Mouse (Mus musculus): ENCODE results near the gene Pgr15l.

Pgr15l gene

GRCm38 (mm10) chrX:97072369-97072768 lies at the start of gene Pgr15l:
Gene Pgr15l (plus strand): TSS chrX:97072596.
- TF ChIP-seq GATA4 (IDR thresholded peaks at IDR 0.05; ENCODE audit: insufficient replicate concordance, low read length): no peak

DNA sequence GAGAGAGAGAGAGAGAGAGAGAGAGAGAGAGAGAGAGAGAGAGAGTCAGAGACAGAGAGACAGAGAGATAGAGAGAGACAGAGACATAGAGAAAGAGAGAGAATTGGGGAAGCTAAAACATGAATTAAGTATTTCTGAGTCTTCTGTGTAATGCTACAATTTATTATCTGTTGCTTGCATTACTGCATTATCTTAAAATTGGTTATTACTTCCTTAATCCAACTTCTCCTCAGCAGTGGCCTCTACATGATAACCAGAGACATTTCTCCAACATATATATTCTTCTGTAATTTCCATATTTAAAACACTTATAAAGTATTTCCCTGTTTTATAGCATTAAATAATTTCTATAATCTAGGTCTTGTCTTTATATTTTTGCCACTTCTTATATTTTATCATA lies 44.9 kb upstream of the Pgr15l start:
- no peak for TF ChIP-seq GATA4 (IDR thresholded peaks at IDR 0.05; ENCODE audit: insufficient replicate concordance, low read length)

- TF ChIP-seq GATA4 (IDR thresholded peaks at IDR 0.05; ENCODE audit: insufficient replicate concordance, low read length): no peak
These were observed 2.6 kb upstream of the Pgr15l start for GRCm38 (mm10) chrX:97069816-97070215.

Measured in liver, adult (tissue).